Mouse (Mus musculus): ENCODE data around the gene Tnip1. TPM values are rescaled to one million over a fixed set of nuclear protein-coding genes. Genes with fewer than 3 reads are reported as not detected.
A peak's percentile ranks its signal among the peaks of the same experiment; 100 is the strongest.

Tnip1 gene
- 20.3 and 24.3 TPM in 2 replicates for polyA plus RNA-seq (2015; fragmentation: Nextera tagmentation; extraction: Ambion mirVana)

DNA sequence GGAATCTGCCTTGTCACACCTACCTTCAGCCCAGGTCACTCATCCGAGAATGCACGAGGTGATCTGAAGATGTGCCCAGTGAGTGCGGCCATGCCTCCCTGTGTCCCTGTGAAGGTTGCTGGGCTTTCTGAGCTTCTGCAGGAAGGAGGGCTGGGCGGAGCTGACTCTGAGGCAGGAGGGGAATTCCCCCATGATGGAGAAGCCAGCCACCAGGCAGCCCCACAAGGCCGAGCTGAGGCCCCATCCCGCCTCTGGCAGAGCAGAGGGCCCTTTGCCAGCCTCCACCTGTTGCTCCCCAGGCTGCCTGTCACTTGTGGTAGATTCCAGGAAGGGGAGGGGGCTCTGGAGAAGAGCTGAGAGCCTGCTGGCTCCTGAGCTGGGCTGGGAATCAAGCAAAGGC, at the start of gene Tnip1:
TSS of gene Tnip1 (minus strand) at position 108 of the 400 bp plus-strand sequence.
- H3K9ac ChIP-seq, result peak within 1 kb of the TSS; percentile 22
- peak within 1 kb of the TSS; percentile 30 for H3K4me3 ChIP-seq
- no peaks in the 10 kb centered on the region for H3K36me3 ChIP-seq
- peak within 1 kb of the TSS; percentile 60 for H3K27ac ChIP-seq
- H3K4me2 ChIP-seq, result peak within 1 kb of the TSS; percentile 47
- H3K4me1 ChIP-seq (replicated peaks), result peaks cover 37% of the 10 kb centered on the region
- WGBS, result 20% methylated on average over 6 of the region's 6 CpGs
- no peaks in the 10 kb centered on the region for H3K9me3 ChIP-seq (replicated peaks)
- ATAC-seq (replicated peaks; ENCODE audit: insufficient number of reproducible peaks, insufficient read depth, low FRiP score, low read depth), result peak; percentile 61
- no peaks in the 10 kb centered on the region for H3K27me3 ChIP-seq

DNA sequence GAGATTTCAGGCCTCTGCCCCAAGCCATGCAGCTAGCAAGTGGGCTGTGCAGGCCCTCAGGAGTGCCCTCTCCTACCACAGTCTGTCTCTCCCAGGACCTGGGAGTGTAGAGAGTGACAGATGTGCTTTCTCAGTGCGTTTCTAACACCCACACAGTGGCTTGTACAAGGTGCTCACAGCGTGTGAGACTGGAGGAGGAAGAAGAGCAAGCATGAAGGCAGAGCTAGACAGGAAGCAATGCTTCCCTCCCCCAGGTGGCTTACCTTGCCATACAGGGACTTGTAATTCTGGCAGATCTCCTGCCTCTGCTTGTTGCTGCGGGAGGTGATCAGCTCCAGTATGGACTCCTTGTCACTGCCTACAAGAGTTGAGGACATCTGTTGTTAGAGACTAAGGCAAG, 48.7 kb upstream of the Tnip1 start:
- Histone ChIP-seq H3K4me3 (no peak overlapping the region), H3K4me2 (no peak overlapping the region), H3K27me3 (no peaks in the 10 kb centered on the region), H3K36me3 (peaks cover 81% of the 10 kb centered on the region), H3K9ac (no peak overlapping the region), H3K9me3 (replicated peaks) (no peaks in the 10 kb centered on the region), H3K4me1 (replicated peaks) (peaks cover 22% of the 10 kb centered on the region), H3K27ac (no peak overlapping the region)
- ATAC-seq (replicated peaks; ENCODE audit: insufficient number of reproducible peaks, insufficient read depth, low FRiP score, low read depth), result no peak
- WGBS, result 78% methylated on average over 3 of the region's 3 CpGs

- H3K4me3 ChIP-seq, result no peak overlapping the region
- H3K36me3 ChIP-seq, result peaks cover 100% of the 10 kb centered on the region
- no peaks in the 10 kb centered on the region for H3K9me3 ChIP-seq (replicated peaks)
- H3K4me1 ChIP-seq (replicated peaks), result 0 out of 2 replicates have a peak, but pooled peaks cover 4% of the 10 kb centered on the region
- no peak overlapping the region for H3K9ac ChIP-seq
- no peak overlapping the region for H3K27ac ChIP-seq
- no peak for ATAC-seq (replicated peaks; ENCODE audit: insufficient number of reproducible peaks, insufficient read depth, low FRiP score, low read depth)
- H3K4me2 ChIP-seq, result no peak overlapping the region
- H3K27me3 ChIP-seq, result no peaks in the 10 kb centered on the region
- 49% methylated on average over 6 of the region's 6 CpGs for WGBS
Observed at GRCm38 (mm10) chr11:55008230-55008629, 45.5 kb upstream of the Tnip1 start.

GRCm38 (mm10) chr11:55005684-55006083, 43.0 kb upstream of the Tnip1 start:
- H3K4me1 ChIP-seq (replicated peaks), result no peaks in the 10 kb centered on the region
- peaks cover 5% of the 10 kb centered on the region; the same call in 1 of the 2 replicates for H3K9me3 ChIP-seq (replicated peaks)
- 78% methylated on average over 5 of the region's 5 CpGs for WGBS
- H3K27ac ChIP-seq, result no peak overlapping the region
- H3K36me3 ChIP-seq, result peaks cover 96% of the 10 kb centered on the region
- ATAC-seq (replicated peaks; ENCODE audit: insufficient number of reproducible peaks, insufficient read depth, low FRiP score, low read depth), result no peak
- H3K9ac ChIP-seq, result no peak overlapping the region
- H3K4me2 ChIP-seq, result no peak overlapping the region
- no peak overlapping the region for H3K4me3 ChIP-seq
- H3K27me3 ChIP-seq, result no peaks in the 10 kb centered on the region

GRCm38 (mm10) chr11:55004970-55005502, 42.3 kb upstream of the Tnip1 start:
- no peak overlapping the region for H3K27ac ChIP-seq
- H3K4me1 ChIP-seq (replicated peaks), result no peaks in the 10 kb centered on the region
- H3K9me3 ChIP-seq (replicated peaks), result peaks cover 5% of the 10 kb centered on the region; the same call in 1 of the 2 replicates
- H3K4me2 ChIP-seq, result no peak overlapping the region
- WGBS, result 81% methylated on average over 7 of the region's 7 CpGs
- ATAC-seq (replicated peaks; ENCODE audit: insufficient number of reproducible peaks, insufficient read depth, low FRiP score, low read depth), result no peak
- peaks cover 96% of the 10 kb centered on the region for H3K36me3 ChIP-seq
- no peak overlapping the region for H3K4me3 ChIP-seq
- no peak overlapping the region for H3K9ac ChIP-seq
- H3K27me3 ChIP-seq, result no peaks in the 10 kb centered on the region

DNA sequence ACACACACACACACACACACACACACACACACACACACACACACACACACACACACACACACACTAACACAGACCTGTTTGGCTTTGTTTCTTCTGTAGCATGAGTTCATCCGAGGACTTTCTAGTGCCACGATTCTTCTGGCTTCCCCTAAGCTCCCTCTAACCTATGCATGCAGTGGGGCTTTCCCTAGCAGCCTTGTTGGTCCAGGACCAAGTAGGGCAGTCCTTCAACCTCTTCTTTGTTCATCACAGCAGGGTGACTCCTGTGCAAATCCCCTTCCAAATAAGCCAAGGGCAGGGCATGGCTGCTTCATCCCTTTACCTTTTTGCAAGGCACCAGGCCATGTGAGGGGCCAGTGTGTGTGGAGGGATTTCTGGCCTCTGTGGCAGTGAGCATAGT, 36.0 kb upstream of the Tnip1 start:
- Histone ChIP-seq H3K36me3 (peaks cover 77% of the 10 kb centered on the region), H3K27ac (peak overlapping the region; percentile 40; the same call in 1 of the 2 replicates), H3K4me3 (no peak overlapping the region), H3K4me1 (replicated peaks) (peaks cover 22% of the 10 kb centered on the region), H3K9ac (no peak overlapping the region), H3K9me3 (replicated peaks) (peaks cover 5% of the 10 kb centered on the region; the same call in 1 of the 2 replicates), H3K27me3 (no peaks in the 10 kb centered on the region), H3K4me2 (no peak overlapping the region)
- no peak for ATAC-seq (replicated peaks; ENCODE audit: insufficient number of reproducible peaks, insufficient read depth, low FRiP score, low read depth)
- WGBS, result 44% methylated on average over 2 of the region's 2 CpGs

GRCm38 (mm10) chr11:54998284-54998683, 35.6 kb upstream of the Tnip1 start:
- 7% methylated on average over 12 of the region's 12 CpGs for WGBS
- H3K4me1 ChIP-seq (replicated peaks), result peaks cover 22% of the 10 kb centered on the region
- peak overlapping the region; percentile 66 for H3K27ac ChIP-seq
- peaks cover 5% of the 10 kb centered on the region; the same call in 1 of the 2 replicates for H3K9me3 ChIP-seq (replicated peaks)
- no peak overlapping the region for H3K4me3 ChIP-seq
- ATAC-seq (replicated peaks; ENCODE audit: insufficient number of reproducible peaks, insufficient read depth, low FRiP score, low read depth), result peak; percentile 54
- no peak overlapping the region for H3K9ac ChIP-seq
- no peaks in the 10 kb centered on the region for H3K27me3 ChIP-seq
- peaks cover 77% of the 10 kb centered on the region for H3K36me3 ChIP-seq
- no peak overlapping the region for H3K4me2 ChIP-seq

DNA sequence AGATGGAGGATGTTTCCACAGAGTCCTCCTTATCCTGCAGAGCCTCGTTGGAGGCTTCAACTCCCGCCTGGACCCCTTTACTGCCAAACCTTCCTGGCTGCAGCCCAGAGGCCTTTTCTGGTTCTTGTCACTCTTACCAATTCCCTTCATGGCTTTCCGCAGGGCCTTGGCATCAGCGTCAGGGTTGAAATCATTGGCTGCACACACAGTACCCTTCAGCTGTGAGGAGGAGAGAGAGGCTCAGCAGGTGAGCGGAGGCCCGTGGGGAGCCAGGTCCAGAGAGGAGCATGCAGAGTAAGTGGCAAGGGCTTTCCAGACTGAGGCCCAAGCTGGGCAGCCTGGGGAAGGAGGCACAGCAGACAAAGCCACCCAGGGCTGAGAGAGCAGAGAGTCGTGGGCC, 33.5 kb upstream of the Tnip1 start:
- Histone ChIP-seq H3K4me2 (no peak overlapping the region), H3K27ac (peak overlapping the region; percentile 47), H3K27me3 (no peaks in the 10 kb centered on the region), H3K4me3 (no peak overlapping the region), H3K9ac (no peak overlapping the region), H3K36me3 (peaks cover 79% of the 10 kb centered on the region), H3K9me3 (replicated peaks) (peaks cover 5% of the 10 kb centered on the region; the same call in 1 of the 2 replicates), H3K4me1 (replicated peaks) (peaks cover 22% of the 10 kb centered on the region)
- ATAC-seq (replicated peaks; ENCODE audit: insufficient number of reproducible peaks, insufficient read depth, low FRiP score, low read depth), result no peak
- 53% methylated on average over 7 of the region's 7 CpGs for WGBS

- no peak for ATAC-seq (replicated peaks; ENCODE audit: insufficient number of reproducible peaks, insufficient read depth, low FRiP score, low read depth)
- no peaks in the 10 kb centered on the region for H3K9me3 ChIP-seq (replicated peaks)
- H3K4me1 ChIP-seq (replicated peaks), result 0 out of 2 replicates have a peak, but pooled peaks cover 4% of the 10 kb centered on the region
- H3K4me3 ChIP-seq, result no peak overlapping the region
- H3K36me3 ChIP-seq, result peaks cover 90% of the 10 kb centered on the region
- H3K4me2 ChIP-seq, result no peak overlapping the region
- no peak overlapping the region for H3K27ac ChIP-seq
- no peaks in the 10 kb centered on the region for H3K27me3 ChIP-seq
- H3K9ac ChIP-seq, result no peak overlapping the region
Observed at GRCm38 (mm10) chr11:54989920-54990319, 27.2 kb upstream of the Tnip1 start.

- H3K27ac ChIP-seq, result no peak overlapping the region
- peaks cover 87% of the 10 kb centered on the region for H3K36me3 ChIP-seq
Observed at GRCm38 (mm10) chr11:54988754-54989349, 26.1 kb upstream of the Tnip1 start.

DNA sequence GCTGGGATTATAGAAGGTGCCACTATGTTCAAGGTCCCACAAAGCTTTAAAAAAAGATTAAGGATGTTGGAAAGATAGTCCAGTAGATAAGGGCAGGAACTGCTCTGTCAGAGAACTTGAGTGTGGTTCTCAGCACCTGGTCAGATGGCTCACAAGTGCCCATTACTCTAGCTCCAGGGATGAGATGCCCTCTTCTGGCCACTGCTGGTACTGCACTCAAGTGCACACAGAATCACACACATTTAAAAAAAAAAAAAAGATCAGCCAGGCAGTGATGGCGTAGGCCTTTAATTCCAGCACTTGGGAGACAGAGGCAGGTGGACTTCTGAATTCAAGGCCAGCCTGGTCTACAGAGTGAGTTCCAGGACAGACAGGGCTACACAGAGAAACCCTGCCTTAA, 25.3 kb upstream of the Tnip1 start:
- 93% methylated on average over 1 of the region's 1 CpGs for WGBS
- no peak for ATAC-seq (replicated peaks; ENCODE audit: insufficient number of reproducible peaks, insufficient read depth, low FRiP score, low read depth)
- Histone ChIP-seq H3K27me3 (no peaks in the 10 kb centered on the region), H3K27ac (no peak overlapping the region), H3K9me3 (replicated peaks) (no peaks in the 10 kb centered on the region), H3K4me1 (replicated peaks) (0 out of 2 replicates have a peak, but pooled peaks cover 4% of the 10 kb centered on the region), H3K36me3 (peaks cover 85% of the 10 kb centered on the region), H3K4me3 (no peak overlapping the region), H3K9ac (no peak overlapping the region), H3K4me2 (no peak overlapping the region)

More at GRCm38 (mm10) chr11:54988754-54989349, 26.1 kb upstream of the Tnip1 start:
- WGBS, result 82% methylated on average over 8 of the region's 8 CpGs
- Histone ChIP-seq H3K4me2 (no peak overlapping the region), H3K27me3 (no peaks in the 10 kb centered on the region), H3K9me3 (replicated peaks) (no peaks in the 10 kb centered on the region), H3K9ac (no peak overlapping the region), H3K4me3 (no peak overlapping the region), H3K4me1 (replicated peaks) (0 out of 2 replicates have a peak, but pooled peaks cover 4% of the 10 kb centered on the region)
- no peak for ATAC-seq (replicated peaks; ENCODE audit: insufficient number of reproducible peaks, insufficient read depth, low FRiP score, low read depth)

DNA sequence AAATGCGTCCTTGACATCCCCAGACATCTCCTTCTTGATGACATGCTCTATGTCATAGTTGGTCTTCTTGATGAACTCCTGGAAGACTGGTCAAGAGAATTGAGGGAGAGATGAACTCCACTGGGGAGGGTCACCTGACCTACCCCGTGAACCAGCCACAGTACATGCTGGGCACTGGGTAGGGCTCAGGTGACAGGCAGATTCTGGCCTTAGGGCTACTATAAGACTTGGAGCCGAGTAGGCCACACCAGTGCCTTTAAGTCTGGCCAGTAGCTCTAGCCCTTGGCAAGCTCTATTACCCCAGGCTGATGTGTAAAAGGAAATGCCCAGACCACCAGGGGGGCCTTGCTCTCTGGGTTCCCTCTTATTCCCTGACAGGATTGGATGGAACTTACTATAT, 22.4 kb upstream of the Tnip1 start:
- Histone ChIP-seq H3K4me2 (no peak overlapping the region), H3K9ac (no peak overlapping the region), H3K4me3 (no peak overlapping the region), H3K27ac (no peak overlapping the region), H3K4me1 (replicated peaks) (0 out of 2 replicates have a peak, but pooled peaks cover 4% of the 10 kb centered on the region), H3K36me3 (peaks cover 84% of the 10 kb centered on the region), H3K9me3 (replicated peaks) (no peaks in the 10 kb centered on the region), H3K27me3 (no peaks in the 10 kb centered on the region)
- 72% methylated on average over 3 of the region's 3 CpGs for WGBS
- ATAC-seq (replicated peaks; ENCODE audit: insufficient number of reproducible peaks, insufficient read depth, low FRiP score, low read depth), result no peak
